Mouse (Mus musculus): Measurements from ENCODE around the gene H13. TPM values are rescaled to one million over a fixed set of nuclear protein-coding genes. Genes with fewer than 3 reads are reported as not detected.

The H13 gene
- 48.1 and 52.4 TPM in 2 replicates for polyA plus RNA-seq (2011; ENCODE audit: insufficient read depth, insufficient read length, low read depth, missing spikeins)

DNA sequence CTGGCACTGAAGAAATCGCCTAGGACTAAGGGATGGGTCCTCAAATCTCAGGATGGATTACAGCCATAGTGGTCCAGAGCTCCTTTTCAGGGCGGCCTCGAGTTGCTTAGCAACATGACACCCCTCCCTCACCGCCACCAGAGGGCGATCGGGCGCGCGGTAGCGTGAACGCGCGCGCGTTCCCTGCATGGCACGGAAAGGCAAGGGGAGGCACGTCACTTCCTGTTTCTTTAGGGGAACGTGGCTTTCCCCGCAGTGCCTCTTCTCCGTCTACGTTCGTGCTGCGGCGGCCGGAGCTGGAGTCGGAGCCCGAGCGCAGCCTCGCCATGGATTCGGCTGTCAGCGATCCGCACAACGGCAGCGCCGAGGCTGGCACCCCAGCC is at the start of gene H13:
H13 (plus strand) TSS at position 206 of the 383 bp plus-strand sequence.
- Histone ChIP-seq H3K4me1 (ENCODE audit: control insufficient read depth, insufficient read depth, low read length) (peaks cover 2% of the 10 kb centered on the region), H3K9ac (ENCODE audit: low read depth, poor library complexity, severe bottlenecking) (peak within 1 kb of the TSS; percentile 79), H3K9me3 (replicated peaks; ENCODE audit: control insufficient read depth, insufficient read depth, low read length, poor library complexity, severe bottlenecking) (no peaks in the 10 kb centered on the region), H3K27ac (ENCODE audit: insufficient read depth, low read length) (no peak within 1 kb of the TSS), H3K4me3 (ENCODE audit: low read depth, low read length) (peak within 1 kb of the TSS; percentile 84), H3K27me3 (ENCODE audit: control insufficient read depth, insufficient read depth, low read length, poor library complexity, severe bottlenecking) (no peaks in the 10 kb centered on the region), H3K36me3 (ENCODE audit: control insufficient read depth, insufficient read depth, low read length, poor library complexity, severe bottlenecking) (no peaks in the 10 kb centered on the region; the same call in 1 of the 2 replicates)
- peak; percentile 89 for TF ChIP-seq POLR2A (IDR thresholded peaks at IDR 0.05; ENCODE audit: insufficient read depth, low read length)
- peak; percentile 96 for TF ChIP-seq CTCF (IDR thresholded peaks at IDR 0.05; ENCODE audit: low read depth, low read length)
- no peak; the same call in 1 of the 2 replicates for TF ChIP-seq EP300 (IDR thresholded peaks at IDR 0.05; ENCODE audit: insufficient read depth, low read depth, low read length)

DNA sequence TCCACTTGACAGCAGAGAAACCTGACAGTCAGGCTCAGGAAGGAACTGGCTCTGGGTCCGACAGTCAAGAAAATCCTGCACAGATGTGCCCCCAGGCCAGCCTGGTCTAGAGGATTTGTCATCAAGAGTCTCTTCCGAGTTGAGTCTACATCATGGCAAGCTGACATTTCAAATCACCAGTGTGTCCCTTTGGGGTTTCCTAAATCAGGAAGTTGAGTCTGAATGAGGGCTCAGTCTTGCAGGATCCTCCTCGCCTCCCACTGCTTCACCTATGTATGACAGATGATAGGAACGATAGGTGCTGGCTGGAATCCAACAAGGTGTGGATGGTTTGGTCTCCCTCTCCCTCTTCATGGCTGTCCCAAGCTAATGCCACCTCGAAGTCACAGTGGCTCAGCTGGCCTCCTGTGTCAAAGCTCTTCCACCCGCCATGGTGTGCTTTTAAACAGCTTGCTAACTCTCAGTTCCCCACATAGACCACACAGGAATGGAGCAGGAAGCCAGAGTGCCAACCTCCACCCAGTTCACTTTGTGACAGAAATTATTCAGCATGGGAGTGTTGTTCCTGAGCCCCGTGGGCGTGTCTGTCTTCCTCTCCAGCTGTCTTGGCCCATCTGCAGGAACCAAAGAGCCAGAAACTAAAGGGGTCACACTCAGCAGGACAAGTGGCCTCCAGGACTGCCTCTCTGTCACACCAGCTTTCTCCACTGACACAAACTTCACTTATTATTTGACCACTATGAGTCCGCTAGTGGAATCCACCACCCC is 48.7 kb upstream of the H13 start:
- Histone ChIP-seq H3K27me3 (ENCODE audit: control insufficient read depth, insufficient read depth, low read length, poor library complexity, severe bottlenecking) (no peaks in the 10 kb centered on the region), H3K9me3 (replicated peaks; ENCODE audit: control insufficient read depth, insufficient read depth, low read length, poor library complexity, severe bottlenecking) (no peaks in the 10 kb centered on the region), H3K36me3 (ENCODE audit: control insufficient read depth, insufficient read depth, low read length, poor library complexity, severe bottlenecking) (no peaks in the 10 kb centered on the region), H3K4me3 (ENCODE audit: low read depth, low read length) (no peak overlapping the region), H3K4me1 (ENCODE audit: control insufficient read depth, insufficient read depth, low read length) (no peaks in the 10 kb centered on the region), H3K9ac (ENCODE audit: low read depth, poor library complexity, severe bottlenecking) (no peak overlapping the region), H3K27ac (ENCODE audit: insufficient read depth, low read length) (no peak overlapping the region)
- no peak for TF ChIP-seq POLR2A (IDR thresholded peaks at IDR 0.05; ENCODE audit: insufficient read depth, low read length)
- no peak for TF ChIP-seq EP300 (IDR thresholded peaks at IDR 0.05; ENCODE audit: insufficient read depth, low read depth, low read length)
- TF ChIP-seq CTCF (IDR thresholded peaks at IDR 0.05; ENCODE audit: low read depth, low read length), result no peak

DNA sequence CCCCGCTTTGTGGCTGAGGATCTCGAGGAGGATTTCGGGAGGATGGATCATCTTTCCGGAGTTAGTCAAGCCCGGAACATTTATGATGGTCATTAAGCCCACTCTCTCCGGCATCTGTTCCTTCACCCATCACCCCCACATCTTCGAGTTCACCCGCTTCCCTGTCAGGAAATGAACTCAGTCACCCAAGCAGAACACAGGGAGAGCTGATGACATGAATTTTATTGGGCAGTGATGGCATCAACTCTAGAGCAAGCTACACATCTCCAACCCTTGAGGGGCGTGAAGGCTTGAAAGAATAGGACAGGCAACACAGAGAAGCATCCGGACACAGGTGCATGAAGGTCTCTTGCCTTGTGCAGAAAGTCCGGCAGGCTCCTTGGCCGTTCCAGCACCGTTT is 47.1 kb upstream of the H13 start:
- Histone ChIP-seq H3K36me3 (ENCODE audit: control insufficient read depth, insufficient read depth, low read length, poor library complexity, severe bottlenecking) (no peaks in the 10 kb centered on the region), H3K9me3 (replicated peaks; ENCODE audit: control insufficient read depth, insufficient read depth, low read length, poor library complexity, severe bottlenecking) (no peaks in the 10 kb centered on the region), H3K4me3 (ENCODE audit: low read depth, low read length) (no peak overlapping the region), H3K9ac (ENCODE audit: low read depth, poor library complexity, severe bottlenecking) (no peak overlapping the region), H3K4me1 (ENCODE audit: control insufficient read depth, insufficient read depth, low read length) (no peaks in the 10 kb centered on the region), H3K27me3 (ENCODE audit: control insufficient read depth, insufficient read depth, low read length, poor library complexity, severe bottlenecking) (no peaks in the 10 kb centered on the region), H3K27ac (ENCODE audit: insufficient read depth, low read length) (no peak overlapping the region)
- TF ChIP-seq CTCF (IDR thresholded peaks at IDR 0.05; ENCODE audit: low read depth, low read length) (no peak), EP300 (IDR thresholded peaks at IDR 0.05; ENCODE audit: insufficient read depth, low read depth, low read length) (no peak), POLR2A (IDR thresholded peaks at IDR 0.05; ENCODE audit: insufficient read depth, low read length) (no peak)

DNA sequence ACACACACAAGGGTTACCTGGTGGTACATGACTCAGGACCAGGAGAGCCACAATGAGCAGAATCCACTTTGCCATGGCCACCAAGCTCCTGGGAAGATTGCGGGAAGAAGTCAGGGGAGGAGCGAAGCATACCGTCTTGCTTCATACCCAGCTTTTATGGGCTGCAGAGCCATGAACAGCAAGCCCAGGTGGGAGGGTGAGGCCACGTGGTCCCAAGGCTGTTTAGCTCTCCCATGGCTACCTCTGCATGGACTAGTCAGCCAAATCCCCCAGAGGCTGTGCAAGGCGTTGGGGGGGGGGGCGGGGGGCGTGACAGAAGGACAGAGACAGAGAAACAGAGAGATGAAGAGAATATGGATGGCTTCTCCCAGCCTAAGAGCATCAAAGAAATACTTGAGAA is 46.3 kb upstream of the H13 start, which contains the start of gene Defb25:
Defb25 (minus strand) TSS at position 101 of the 400 bp plus-strand sequence.
- no peak within 1 kb of the TSS for H3K9ac ChIP-seq (ENCODE audit: low read depth, poor library complexity, severe bottlenecking)
- H3K9me3 ChIP-seq (replicated peaks; ENCODE audit: control insufficient read depth, insufficient read depth, low read length, poor library complexity, severe bottlenecking), result no peaks in the 10 kb centered on the region
- H3K4me3 ChIP-seq (ENCODE audit: low read depth, low read length), result no peak within 1 kb of the TSS
- no peaks in the 10 kb centered on the region for H3K4me1 ChIP-seq (ENCODE audit: control insufficient read depth, insufficient read depth, low read length)
- no peak for TF ChIP-seq POLR2A (IDR thresholded peaks at IDR 0.05; ENCODE audit: insufficient read depth, low read length)
- H3K27ac ChIP-seq (ENCODE audit: insufficient read depth, low read length), result no peak within 1 kb of the TSS
- H3K36me3 ChIP-seq (ENCODE audit: control insufficient read depth, insufficient read depth, low read length, poor library complexity, severe bottlenecking), result no peaks in the 10 kb centered on the region
- H3K27me3 ChIP-seq (ENCODE audit: control insufficient read depth, insufficient read depth, low read length, poor library complexity, severe bottlenecking), result no peaks in the 10 kb centered on the region

DNA sequence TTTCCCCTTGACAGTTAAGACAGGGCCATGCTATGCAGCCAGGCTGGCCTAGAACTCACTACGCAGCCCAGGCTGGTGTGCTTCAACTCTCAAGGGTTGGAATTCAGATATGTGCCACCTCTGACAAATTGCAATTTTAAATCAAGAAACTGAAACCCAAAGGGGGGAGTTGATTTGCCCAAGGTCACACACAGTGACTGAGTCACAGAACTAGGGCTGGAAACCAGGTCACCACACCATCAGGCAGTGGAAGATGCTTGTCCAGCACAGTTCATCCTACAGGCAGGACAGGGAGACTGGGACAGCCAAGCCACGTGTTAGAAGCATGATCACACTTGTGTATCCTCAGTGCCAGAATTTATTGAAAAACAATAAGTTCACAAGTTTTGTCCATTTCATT is 44.7 kb upstream of the H13 start:
- TF ChIP-seq CTCF (IDR thresholded peaks at IDR 0.05; ENCODE audit: low read depth, low read length) (no peak), EP300 (IDR thresholded peaks at IDR 0.05; ENCODE audit: insufficient read depth, low read depth, low read length) (no peak), POLR2A (IDR thresholded peaks at IDR 0.05; ENCODE audit: insufficient read depth, low read length) (no peak)
- Histone ChIP-seq H3K4me1 (ENCODE audit: control insufficient read depth, insufficient read depth, low read length) (no peaks in the 10 kb centered on the region), H3K4me3 (ENCODE audit: low read depth, low read length) (no peak overlapping the region), H3K27me3 (ENCODE audit: control insufficient read depth, insufficient read depth, low read length, poor library complexity, severe bottlenecking) (0 out of 2 replicates have a peak, but pooled peaks cover 3% of the 10 kb centered on the region), H3K9me3 (replicated peaks; ENCODE audit: control insufficient read depth, insufficient read depth, low read length, poor library complexity, severe bottlenecking) (no peaks in the 10 kb centered on the region), H3K36me3 (ENCODE audit: control insufficient read depth, insufficient read depth, low read length, poor library complexity, severe bottlenecking) (no peaks in the 10 kb centered on the region), H3K9ac (ENCODE audit: low read depth, poor library complexity, severe bottlenecking) (no peak overlapping the region), H3K27ac (ENCODE audit: insufficient read depth, low read length) (no peak overlapping the region)

DNA sequence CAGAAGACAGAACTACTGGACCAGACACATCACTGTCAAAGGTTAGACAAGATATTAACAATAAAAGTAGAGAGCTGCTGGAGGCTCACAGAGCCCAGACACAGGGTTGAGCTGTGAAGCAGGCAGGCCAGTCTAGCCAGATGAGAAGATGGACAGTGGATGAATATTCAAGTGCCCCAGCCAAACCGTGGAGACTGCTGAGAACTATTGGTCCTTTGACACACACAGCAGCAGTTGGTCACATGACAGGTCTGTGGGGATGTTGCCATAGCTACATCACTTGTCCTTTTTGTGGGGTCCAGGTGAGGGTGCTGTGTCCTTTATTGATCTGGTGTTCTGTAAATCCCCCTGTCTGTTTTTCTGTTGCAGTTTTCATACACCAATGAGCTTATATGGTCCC is 44.0 kb upstream of the H13 start:
- Histone ChIP-seq H3K9ac (ENCODE audit: low read depth, poor library complexity, severe bottlenecking) (no peak overlapping the region), H3K27ac (ENCODE audit: insufficient read depth, low read length) (no peak overlapping the region), H3K4me1 (ENCODE audit: control insufficient read depth, insufficient read depth, low read length) (no peaks in the 10 kb centered on the region), H3K4me3 (ENCODE audit: low read depth, low read length) (no peak overlapping the region), H3K36me3 (ENCODE audit: control insufficient read depth, insufficient read depth, low read length, poor library complexity, severe bottlenecking) (no peaks in the 10 kb centered on the region), H3K27me3 (ENCODE audit: control insufficient read depth, insufficient read depth, low read length, poor library complexity, severe bottlenecking) (0 out of 2 replicates have a peak, but pooled peaks cover 3% of the 10 kb centered on the region), H3K9me3 (replicated peaks; ENCODE audit: control insufficient read depth, insufficient read depth, low read length, poor library complexity, severe bottlenecking) (no peaks in the 10 kb centered on the region)
- TF ChIP-seq CTCF (IDR thresholded peaks at IDR 0.05; ENCODE audit: low read depth, low read length) (no peak), EP300 (IDR thresholded peaks at IDR 0.05; ENCODE audit: insufficient read depth, low read depth, low read length) (no peak), POLR2A (IDR thresholded peaks at IDR 0.05; ENCODE audit: insufficient read depth, low read length) (no peak)

Data from ES-Bruce4 (cell line).